Mouse (Mus musculus): ENCODE measurements at regions not wholly inside any gene's neighbourhood (a gene's known extent, or its start where the extent isn't known, plus 50 kb on each side); places are given as distances from the start of the nearest gene placed in this dataset.

- ATAC-seq (ENCODE audit: insufficient read depth, low read depth), result no peak
- 0 out of 2 replicates have a peak, but pooled peaks cover 4% of the 10 kb centered on the region for H3K9me3 ChIP-seq (replicated peaks; ENCODE audit: control insufficient read depth, low read length)
- TF ChIP-seq CTCF (IDR thresholded peaks at IDR 0.05; ENCODE audit: low read depth) (peak; percentile 58), EP300 (IDR thresholded peaks at IDR 0.05; ENCODE audit: low read depth) (no peak)
- H3K27me3 ChIP-seq (ENCODE audit: control insufficient read depth, insufficient read depth, low read length), result no peaks in the 10 kb centered on the region
- H3K9ac ChIP-seq (replicated peaks; ENCODE audit: low read depth, low read length), result no peak overlapping the region
- no peaks in the 10 kb centered on the region for H3K36me3 ChIP-seq (replicated peaks; ENCODE audit: control insufficient read depth, insufficient read depth, low read length)
- H3K4me3 ChIP-seq (ENCODE audit: low read depth, low read length), result no peak overlapping the region
- no peak overlapping the region for H3K4me2 ChIP-seq (ENCODE audit: low read depth, low read length)
- DNase-seq (ENCODE audit: low spot score), result peak; percentile 46
- H3K27ac ChIP-seq (ENCODE audit: low read depth), result no peak overlapping the region
- WGBS, result 80% methylated on average over 11 of the region's 11 CpGs
- H3K4me1 ChIP-seq (ENCODE audit: control insufficient read depth, insufficient read depth), result no peaks in the 10 kb centered on the region
These were observed 74.1 kb upstream of the Cdh5 start for GRCm38 (mm10) chr8:104027161-104027821.

GRCm38 (mm10) chr8:104028626-104029025 lies 72.8 kb upstream of the Cdh5 start:
- DNase-seq (ENCODE audit: low spot score) (peak; percentile 67), ATAC-seq (ENCODE audit: insufficient read depth, low read depth) (peak; percentile 88)
- no peak overlapping the region for H3K9ac ChIP-seq (replicated peaks; ENCODE audit: low read depth, low read length)

DNA sequence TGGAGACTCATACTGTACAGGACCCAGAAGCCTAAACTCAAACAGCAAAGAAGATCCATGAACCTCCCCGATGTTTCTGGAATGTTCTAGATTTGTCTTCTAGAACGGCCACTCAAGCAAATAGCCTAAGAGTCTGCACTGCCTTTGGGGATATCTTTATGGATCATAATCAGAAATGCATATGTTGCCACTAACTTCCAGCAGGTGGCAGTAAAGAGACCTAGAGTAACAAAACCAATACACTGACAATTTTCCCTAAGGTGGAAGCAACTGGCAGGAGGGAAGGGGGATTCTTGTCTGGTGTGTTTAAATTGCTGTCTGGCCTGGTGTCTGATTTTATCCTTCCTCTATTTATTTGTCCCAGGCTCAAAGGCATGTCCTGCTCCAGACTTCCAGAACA lies 69.2 kb upstream of the Cdh5 start:
- ATAC-seq (ENCODE audit: insufficient read depth, low read depth) (no peak), DNase-seq (ENCODE audit: low spot score) (no peak)
- Histone ChIP-seq H3K4me2 (ENCODE audit: low read depth, low read length) (no peak overlapping the region), H3K36me3 (replicated peaks; ENCODE audit: control insufficient read depth, insufficient read depth, low read length) (no peaks in the 10 kb centered on the region), H3K27ac (ENCODE audit: low read depth) (no peak overlapping the region), H3K9ac (replicated peaks; ENCODE audit: low read depth, low read length) (no peak overlapping the region), H3K4me3 (ENCODE audit: low read depth, low read length) (no peak overlapping the region), H3K9me3 (replicated peaks; ENCODE audit: control insufficient read depth, low read length) (0 out of 2 replicates have a peak, but pooled peaks cover 4% of the 10 kb centered on the region), H3K27me3 (ENCODE audit: control insufficient read depth, insufficient read depth, low read length) (no peaks in the 10 kb centered on the region), H3K4me1 (ENCODE audit: control insufficient read depth, insufficient read depth) (no peaks in the 10 kb centered on the region)
- TF ChIP-seq EP300 (IDR thresholded peaks at IDR 0.05; ENCODE audit: low read depth) (no peak), CTCF (IDR thresholded peaks at IDR 0.05; ENCODE audit: low read depth) (peak; percentile 53)
- WGBS, result 91% methylated on average over 2 of the region's 2 CpGs

More at GRCm38 (mm10) chr8:104028626-104029025, 72.8 kb upstream of the Cdh5 start:
- under 1% methylated on average over 22 of the region's 22 CpGs for WGBS
- TF ChIP-seq CTCF (IDR thresholded peaks at IDR 0.05; ENCODE audit: low read depth) (peak; percentile 98), EP300 (IDR thresholded peaks at IDR 0.05; ENCODE audit: low read depth) (no peak)
- H3K27ac ChIP-seq (ENCODE audit: low read depth), result no peak overlapping the region
- H3K4me1 ChIP-seq (ENCODE audit: control insufficient read depth, insufficient read depth), result no peaks in the 10 kb centered on the region
- no peaks in the 10 kb centered on the region for H3K27me3 ChIP-seq (ENCODE audit: control insufficient read depth, insufficient read depth, low read length)
- 0 out of 2 replicates have a peak, but pooled peaks cover 4% of the 10 kb centered on the region for H3K9me3 ChIP-seq (replicated peaks; ENCODE audit: control insufficient read depth, low read length)
- no peaks in the 10 kb centered on the region for H3K36me3 ChIP-seq (replicated peaks; ENCODE audit: control insufficient read depth, insufficient read depth, low read length)
- H3K4me2 ChIP-seq (ENCODE audit: low read depth, low read length), result peak overlapping the region; percentile 38; the same call in 1 of the 2 replicates
- no peak overlapping the region for H3K4me3 ChIP-seq (ENCODE audit: low read depth, low read length)

DNA sequence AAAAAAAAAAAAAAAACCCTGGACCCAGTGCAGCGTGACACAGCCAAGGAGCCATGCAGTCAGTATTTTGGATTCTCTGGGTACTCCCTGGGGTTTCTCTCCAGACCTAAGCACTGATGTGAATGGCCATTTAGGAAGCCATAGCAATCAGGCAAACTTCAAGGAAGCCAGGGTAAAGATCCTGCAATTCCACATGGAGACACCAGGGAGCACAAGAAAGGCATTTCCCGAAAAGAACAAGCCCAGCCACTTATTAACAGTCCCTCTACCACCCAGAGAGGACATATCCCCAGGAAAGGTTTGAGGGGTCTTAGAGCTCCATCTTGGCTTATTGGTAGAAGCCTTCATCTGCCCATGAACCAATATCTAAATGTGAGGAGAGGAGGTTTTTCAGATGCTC lies 68.3 kb upstream of the Cdh5 start:
- Histone ChIP-seq H3K27me3 (ENCODE audit: control insufficient read depth, insufficient read depth, low read length) (no peaks in the 10 kb centered on the region), H3K9ac (replicated peaks; ENCODE audit: low read depth, low read length) (no peak overlapping the region), H3K4me1 (ENCODE audit: control insufficient read depth, insufficient read depth) (no peaks in the 10 kb centered on the region), H3K4me3 (ENCODE audit: low read depth, low read length) (no peak overlapping the region), H3K4me2 (ENCODE audit: low read depth, low read length) (no peak overlapping the region), H3K9me3 (replicated peaks; ENCODE audit: control insufficient read depth, low read length) (0 out of 2 replicates have a peak, but pooled peaks cover 4% of the 10 kb centered on the region), H3K36me3 (replicated peaks; ENCODE audit: control insufficient read depth, insufficient read depth, low read length) (no peaks in the 10 kb centered on the region), H3K27ac (ENCODE audit: low read depth) (no peak overlapping the region)
- ATAC-seq (ENCODE audit: insufficient read depth, low read depth) (no peak), DNase-seq (ENCODE audit: low spot score) (no peak)
- 40% methylated on average over 2 of the region's 2 CpGs for WGBS
- TF ChIP-seq CTCF (IDR thresholded peaks at IDR 0.05; ENCODE audit: low read depth) (peak; percentile 35; the same call in 1 of the 2 replicates), EP300 (IDR thresholded peaks at IDR 0.05; ENCODE audit: low read depth) (no peak)

GRCm38 (mm10) chr8:104034286-104034685 lies 67.1 kb upstream of the Cdh5 start:
- 0 out of 2 replicates have a peak, but pooled peaks cover 4% of the 10 kb centered on the region for H3K9me3 ChIP-seq (replicated peaks; ENCODE audit: control insufficient read depth, low read length)
- no peaks in the 10 kb centered on the region for H3K4me1 ChIP-seq (ENCODE audit: control insufficient read depth, insufficient read depth)
- H3K4me3 ChIP-seq (ENCODE audit: low read depth, low read length), result no peak overlapping the region
- H3K27ac ChIP-seq (ENCODE audit: low read depth), result no peak overlapping the region
- 59% methylated on average over 3 of the region's 3 CpGs for WGBS
- DNase-seq (ENCODE audit: low spot score), result no peak
- ATAC-seq (ENCODE audit: insufficient read depth, low read depth), result no peak
- H3K4me2 ChIP-seq (ENCODE audit: low read depth, low read length), result no peak overlapping the region
- no peaks in the 10 kb centered on the region for H3K27me3 ChIP-seq (ENCODE audit: control insufficient read depth, insufficient read depth, low read length)
- no peak for TF ChIP-seq CTCF (IDR thresholded peaks at IDR 0.05; ENCODE audit: low read depth)
- no peaks in the 10 kb centered on the region for H3K36me3 ChIP-seq (replicated peaks; ENCODE audit: control insufficient read depth, insufficient read depth, low read length)
- H3K9ac ChIP-seq (replicated peaks; ENCODE audit: low read depth, low read length), result no peak overlapping the region
